Mouse (Mus musculus): Measurements from ENCODE around the gene Cpvl. TPM values are rescaled to one million over a fixed set of nuclear protein-coding genes. Genes with fewer than 3 reads are reported as not detected.

Cpvl gene
- polyA plus RNA-seq, 1 experiment from 2014 or later: 0.09 TPM

- WGBS: 82% methylated on average over 7 of the region's 7 CpGs
- H3K27me3 ChIP-seq (replicated peaks): no peaks in the 10 kb centered on the region
These were observed 58.4 kb downstream of the Cpvl start for GRCm38 (mm10) chr6:53920041-53920440.

GRCm38 (mm10) chr6:53917026-53917558, 61.4 kb downstream of the Cpvl start:
- Histone ChIP-seq H3K36me3 (no peaks in the 10 kb centered on the region), H3K9me3 (no peaks in the 10 kb centered on the region), H3K4me2 (replicated peaks) (no peak overlapping the region), H3K4me1 (replicated peaks) (no peaks in the 10 kb centered on the region), H3K9ac (no peak overlapping the region), H3K4me3 (replicated peaks) (no peak overlapping the region), H3K27ac (no peak overlapping the region), H3K27me3 (replicated peaks) (no peaks in the 10 kb centered on the region)
- 88% methylated on average over 6 of the region's 6 CpGs for WGBS
- no peak for ATAC-seq

More at GRCm38 (mm10) chr6:53920041-53920440, 58.4 kb downstream of the Cpvl start:
- no peak overlapping the region for H3K9ac ChIP-seq
- no peak overlapping the region for H3K27ac ChIP-seq
- no peaks in the 10 kb centered on the region for H3K4me1 ChIP-seq (replicated peaks)
- no peak overlapping the region for H3K4me2 ChIP-seq (replicated peaks)
- no peaks in the 10 kb centered on the region for H3K36me3 ChIP-seq
- ATAC-seq: no peak
- no peaks in the 10 kb centered on the region for H3K9me3 ChIP-seq
- no peak overlapping the region for H3K4me3 ChIP-seq (replicated peaks)

- H3K4me3 ChIP-seq (replicated peaks): no peak overlapping the region
- H3K4me1 ChIP-seq (replicated peaks): no peaks in the 10 kb centered on the region
- H3K27ac ChIP-seq: no peak overlapping the region
- no peaks in the 10 kb centered on the region for H3K27me3 ChIP-seq (replicated peaks)
- H3K9me3 ChIP-seq: no peaks in the 10 kb centered on the region
- H3K4me2 ChIP-seq (replicated peaks): no peak overlapping the region
- H3K36me3 ChIP-seq: no peaks in the 10 kb centered on the region
- H3K9ac ChIP-seq: no peak overlapping the region
- ATAC-seq: no peak
- 91% methylated on average over 3 of the region's 3 CpGs for WGBS
These were observed 63.1 kb downstream of the Cpvl start for GRCm38 (mm10) chr6:53915347-53915746.

- H3K4me2 ChIP-seq (replicated peaks): no peak overlapping the region
- no peak overlapping the region for H3K27ac ChIP-seq
- no peaks in the 10 kb centered on the region for H3K36me3 ChIP-seq
- H3K4me1 ChIP-seq (replicated peaks): 0 out of 2 replicates have a peak, but pooled peaks cover 3% of the 10 kb centered on the region
- H3K9me3 ChIP-seq: no peaks in the 10 kb centered on the region
- H3K9ac ChIP-seq: no peak overlapping the region
- H3K4me3 ChIP-seq (replicated peaks): no peak overlapping the region
- WGBS: 52% methylated on average over 7 of the region's 7 CpGs
- H3K27me3 ChIP-seq (replicated peaks): no peaks in the 10 kb centered on the region
- no peak for ATAC-seq
These were observed 65.3 kb downstream of the Cpvl start for GRCm38 (mm10) chr6:53913151-53913550.

GRCm38 (mm10) chr6:53912112-53912782, 66.2 kb downstream of the Cpvl start:
- Histone ChIP-seq H3K27me3 (replicated peaks) (no peaks in the 10 kb centered on the region), H3K4me2 (replicated peaks) (no peak overlapping the region), H3K36me3 (no peaks in the 10 kb centered on the region), H3K9me3 (no peaks in the 10 kb centered on the region), H3K9ac (no peak overlapping the region), H3K27ac (no peak overlapping the region), H3K4me3 (replicated peaks) (no peak overlapping the region), H3K4me1 (replicated peaks) (0 out of 2 replicates have a peak, but pooled peaks cover 3% of the 10 kb centered on the region)
- WGBS: 47% methylated on average over 6 of the region's 6 CpGs
- ATAC-seq: no peak

GRCm38 (mm10) chr6:53909986-53910385, 68.5 kb downstream of the Cpvl start:
- H3K9me3 ChIP-seq: no peaks in the 10 kb centered on the region
- H3K4me2 ChIP-seq (replicated peaks): no peak overlapping the region
- H3K27ac ChIP-seq: no peak overlapping the region
- no peaks in the 10 kb centered on the region for H3K36me3 ChIP-seq
- 45% methylated on average over 3 of the region's 3 CpGs for WGBS
- no peak for ATAC-seq
- H3K4me1 ChIP-seq (replicated peaks): peaks cover 18% of the 10 kb centered on the region
- H3K9ac ChIP-seq: no peak overlapping the region
- no peaks in the 10 kb centered on the region for H3K27me3 ChIP-seq (replicated peaks)
- H3K4me3 ChIP-seq (replicated peaks): no peak overlapping the region

GRCm38 (mm10) chr6:53909446-53909845, 69.0 kb downstream of the Cpvl start:
- no peak for ATAC-seq
- Histone ChIP-seq H3K27me3 (replicated peaks) (no peaks in the 10 kb centered on the region), H3K4me3 (replicated peaks) (no peak overlapping the region), H3K4me1 (replicated peaks) (peaks cover 23% of the 10 kb centered on the region), H3K9me3 (no peaks in the 10 kb centered on the region), H3K9ac (no peak overlapping the region), H3K36me3 (no peaks in the 10 kb centered on the region), H3K4me2 (replicated peaks) (no peak overlapping the region), H3K27ac (no peak overlapping the region)
- 28% methylated on average over 5 of the region's 5 CpGs for WGBS

GRCm38 (mm10) chr6:53906871-53907270, 71.6 kb downstream of the Cpvl start:
- Histone ChIP-seq H3K27me3 (replicated peaks) (no peaks in the 10 kb centered on the region), H3K27ac (no peak overlapping the region), H3K36me3 (no peaks in the 10 kb centered on the region), H3K4me1 (replicated peaks) (peaks cover 27% of the 10 kb centered on the region), H3K9me3 (no peaks in the 10 kb centered on the region), H3K4me2 (replicated peaks) (no peak overlapping the region), H3K9ac (no peak overlapping the region), H3K4me3 (replicated peaks) (no peak overlapping the region)
- ATAC-seq: no peak
- 52% methylated on average over 4 of the region's 4 CpGs for WGBS

GRCm38 (mm10) chr6:53906051-53906462, 72.4 kb downstream of the Cpvl start:
- Histone ChIP-seq H3K9me3 (no peaks in the 10 kb centered on the region), H3K4me3 (replicated peaks) (no peak overlapping the region), H3K4me2 (replicated peaks) (no peak overlapping the region), H3K27ac (peak overlapping the region; percentile 19; the same call in 1 of the 2 replicates), H3K9ac (no peak overlapping the region), H3K4me1 (replicated peaks) (peaks cover 27% of the 10 kb centered on the region), H3K36me3 (no peaks in the 10 kb centered on the region), H3K27me3 (replicated peaks) (no peaks in the 10 kb centered on the region)
- WGBS: 13% methylated on average over 1 of the region's 1 CpGs
- ATAC-seq: 0 out of 2 replicates have a peak, but pooled peaks have one; percentile 24

- Histone ChIP-seq H3K9ac (no peak overlapping the region), H3K4me3 (replicated peaks) (no peak overlapping the region), H3K9me3 (no peaks in the 10 kb centered on the region), H3K27ac (0 out of 2 replicates have a peak overlapping the region, but pooled peaks have one; percentile 2), H3K27me3 (replicated peaks) (no peaks in the 10 kb centered on the region), H3K4me1 (replicated peaks) (peaks cover 27% of the 10 kb centered on the region), H3K4me2 (replicated peaks) (no peak overlapping the region), H3K36me3 (no peaks in the 10 kb centered on the region)
- 72% methylated on average over 4 of the region's 4 CpGs for WGBS
- no peak for ATAC-seq
These were observed 72.9 kb downstream of the Cpvl start for GRCm38 (mm10) chr6:53905576-53905975.

- ATAC-seq: peak; percentile 85
- Histone ChIP-seq H3K9me3 (no peaks in the 10 kb centered on the region), H3K36me3 (no peaks in the 10 kb centered on the region), H3K9ac (no peak overlapping the region), H3K4me1 (replicated peaks) (peaks cover 27% of the 10 kb centered on the region), H3K4me3 (replicated peaks) (no peak overlapping the region), H3K27me3 (replicated peaks) (no peaks in the 10 kb centered on the region), H3K27ac (peak overlapping the region; percentile 46; the same call in 1 of the 2 replicates), H3K4me2 (replicated peaks) (no peak overlapping the region)
- 69% methylated on average over 4 of the region's 4 CpGs for WGBS
These were observed 73.6 kb downstream of the Cpvl start for GRCm38 (mm10) chr6:53904703-53905395.

- no peak overlapping the region for H3K9ac ChIP-seq
- WGBS: 45% methylated on average over 3 of the region's 3 CpGs
These were observed 74.3 kb downstream of the Cpvl start for GRCm38 (mm10) chr6:53904186-53904585.

More at GRCm38 (mm10) chr6:53904186-53904585, 74.3 kb downstream of the Cpvl start:
- no peaks in the 10 kb centered on the region for H3K36me3 ChIP-seq
- no peaks in the 10 kb centered on the region for H3K9me3 ChIP-seq
- H3K4me3 ChIP-seq (replicated peaks): no peak overlapping the region
- peaks cover 26% of the 10 kb centered on the region for H3K4me1 ChIP-seq (replicated peaks)
- no peak overlapping the region for H3K4me2 ChIP-seq (replicated peaks)
- peak overlapping the region; percentile 46; the same call in 1 of the 2 replicates for H3K27ac ChIP-seq
- no peaks in the 10 kb centered on the region for H3K27me3 ChIP-seq (replicated peaks)
- no peak for ATAC-seq

Measured in intestine, embryonic 15.5 days (tissue).